Mouse (Mus musculus): ENCODE data around the gene Gm17304. TPM values are rescaled to one million over a fixed set of nuclear protein-coding genes. Genes with fewer than 3 reads are reported as not detected.

Gm17304 gene
- total and polyA plus RNA-seq, 3 experiments = not detected

- no peaks in the 10 kb centered on the region for H3K27me3 ChIP-seq (ENCODE audit: control insufficient read depth in 1 of 2, insufficient read depth in 2 of 2, low read length in 2 of 2)
- TF ChIP-seq POLR2AphosphoS5 (IDR thresholded peaks at IDR 0.05; ENCODE audit: borderline replicate concordance, low read depth, low read length) (no peak), USF2 (IDR thresholded peaks at IDR 0.05; ENCODE audit: borderline replicate concordance in 1 of 2, insufficient read depth in 1 of 2, low read depth in 1 of 2, low read length in 2 of 2) (0 out of 4 replicates have a peak, but pooled peaks of 1 of the 2 experiments have one; percentile 41), USF1 (IDR thresholded peaks at IDR 0.05; ENCODE audit: low read depth, low read length) (peak; percentile 74), SIN3A (IDR thresholded peaks at IDR 0.05; ENCODE audit: low read length) (no peak)
- no peak overlapping the region for H3K27ac ChIP-seq (ENCODE audit: control insufficient read depth, low read depth, low read length)
- no peak overlapping the region for H3K9ac ChIP-seq (ENCODE audit: control insufficient read depth, low read depth, low read length, poor library complexity, severe bottlenecking)
- no peaks in the 10 kb centered on the region for H3K36me3 ChIP-seq (ENCODE audit: control insufficient read depth in 1 of 2, insufficient read depth in 2 of 2, low read length in 2 of 2)
- no peaks in the 10 kb centered on the region for H3K79me2 ChIP-seq (ENCODE audit: control insufficient read depth, insufficient read depth, low read length, poor library complexity)
- H3K4me1 ChIP-seq (ENCODE audit: control insufficient read depth in 1 of 2, insufficient read depth in 2 of 2, low read length in 2 of 2) = no peaks in the 10 kb centered on the region
- H3K4me3 ChIP-seq (ENCODE audit: control insufficient read depth in 1 of 2, insufficient read depth in 1 of 2, low read depth in 2 of 2, low read length in 2 of 2) = no peak overlapping the region
- no peak for DNase-seq (ENCODE audit: low read depth, low spot score)
- no peaks in the 10 kb centered on the region for H3K9me3 ChIP-seq (replicated peaks; ENCODE audit: insufficient read depth, low read length)
Observed at GRCm38 (mm10) chr5:106589670-106590069, 19.2 kb upstream of the Gm17304 start.

DNA sequence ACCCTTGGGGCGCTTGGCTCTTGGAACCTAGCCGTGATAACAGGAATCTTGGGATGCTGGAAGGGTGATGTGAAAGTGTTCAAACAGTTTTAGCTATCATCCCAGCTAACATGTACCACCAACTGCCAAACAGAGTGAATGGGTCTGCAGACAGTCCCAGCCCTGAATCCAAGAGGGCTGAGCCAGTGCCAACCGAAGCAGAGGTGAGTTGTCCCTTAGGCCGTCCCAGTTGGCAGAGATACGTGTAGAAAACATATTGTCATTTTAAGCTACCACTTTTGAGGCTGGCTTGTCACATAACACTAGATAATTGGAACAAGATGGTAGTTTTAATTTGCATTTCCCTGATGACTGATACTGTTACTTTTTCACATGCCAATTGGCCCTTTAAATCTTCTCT lies 18.2 kb upstream of the Gm17304 start:
- Histone ChIP-seq H3K9ac (ENCODE audit: control insufficient read depth, low read depth, low read length, poor library complexity, severe bottlenecking) (no peak overlapping the region), H3K9me3 (replicated peaks; ENCODE audit: insufficient read depth, low read length) (no peaks in the 10 kb centered on the region), H3K27me3 (ENCODE audit: control insufficient read depth in 1 of 2, insufficient read depth in 2 of 2, low read length in 2 of 2) (no peaks in the 10 kb centered on the region), H3K36me3 (ENCODE audit: control insufficient read depth in 1 of 2, insufficient read depth in 2 of 2, low read length in 2 of 2) (no peaks in the 10 kb centered on the region), H3K79me2 (ENCODE audit: control insufficient read depth, insufficient read depth, low read length, poor library complexity) (no peaks in the 10 kb centered on the region), H3K4me1 (ENCODE audit: control insufficient read depth in 1 of 2, insufficient read depth in 2 of 2, low read length in 2 of 2) (no peaks in the 10 kb centered on the region), H3K4me3 (ENCODE audit: control insufficient read depth in 1 of 2, insufficient read depth in 1 of 2, low read depth in 2 of 2, low read length in 2 of 2) (no peak overlapping the region), H3K27ac (ENCODE audit: control insufficient read depth, low read depth, low read length) (no peak overlapping the region)
- no peak for DNase-seq (ENCODE audit: low read depth, low spot score)
- TF ChIP-seq BHLHE40 (IDR thresholded peaks at IDR 0.05; ENCODE audit: borderline replicate concordance, low read depth, low read length) (no peak), HCFC1 (IDR thresholded peaks at IDR 0.05; ENCODE audit: low read depth, low read length) (no peak), MEF2A (IDR thresholded peaks at IDR 0.05; ENCODE audit: extremely low read depth, insufficient replicate concordance, low read depth, low read length, poor library complexity, severe bottlenecking) (no peak)

- H3K9me3 ChIP-seq (replicated peaks; ENCODE audit: insufficient read depth, low read length) = no peaks in the 10 kb centered on the region
- H3K9ac ChIP-seq (ENCODE audit: control insufficient read depth, low read depth, low read length, poor library complexity, severe bottlenecking) = no peak overlapping the region
- no peaks in the 10 kb centered on the region for H3K4me1 ChIP-seq (ENCODE audit: control insufficient read depth in 1 of 2, insufficient read depth in 2 of 2, low read length in 2 of 2)
- no peak overlapping the region for H3K4me3 ChIP-seq (ENCODE audit: control insufficient read depth in 1 of 2, insufficient read depth in 1 of 2, low read depth in 2 of 2, low read length in 2 of 2)
- no peaks in the 10 kb centered on the region for H3K36me3 ChIP-seq (ENCODE audit: control insufficient read depth in 1 of 2, insufficient read depth in 2 of 2, low read length in 2 of 2)
- TF ChIP-seq MAFK (IDR thresholded peaks at IDR 0.05; ENCODE audit: borderline replicate concordance, low read depth, low read length) (no peak), CTCF (IDR thresholded peaks at IDR 0.05 in 2 of 3, conservative IDR thresholded peaks at IDR 0.05 in 1 of 3; ENCODE audit: control insufficient read depth in 1 of 3, insufficient read depth in 1 of 3, low read depth in 2 of 3, low read length in 3 of 3, poor library complexity in 1 of 3, severe bottlenecking in 1 of 3) (peak in 1 of 3 experiments; percentile 42; a peak in 2 of 6 replicates), CHD1 (IDR thresholded peaks at IDR 0.05; ENCODE audit: low read depth, low read length) (no peak), RAD21 (IDR thresholded peaks at IDR 0.05; ENCODE audit: low read depth, low read length) (peak; percentile 2), SMC3 (IDR thresholded peaks at IDR 0.05; ENCODE audit: low read depth, low read length) (peak; percentile 42), POLR2AphosphoS2 (IDR thresholded peaks at IDR 0.05; ENCODE audit: low read length) (no peak), RCOR1 (IDR thresholded peaks at IDR 0.05; ENCODE audit: low read depth, low read length) (no peak)
- no peaks in the 10 kb centered on the region for H3K79me2 ChIP-seq (ENCODE audit: control insufficient read depth, insufficient read depth, low read length, poor library complexity)
- peak; percentile 29 for DNase-seq (ENCODE audit: low read depth, low spot score)
- H3K27me3 ChIP-seq (ENCODE audit: control insufficient read depth in 1 of 2, insufficient read depth in 2 of 2, low read length in 2 of 2) = no peaks in the 10 kb centered on the region
- H3K27ac ChIP-seq (ENCODE audit: control insufficient read depth, low read depth, low read length) = no peak overlapping the region
Observed at GRCm38 (mm10) chr5:106594388-106594787, 14.5 kb upstream of the Gm17304 start.
